Comparison of ENCODE assay signal across 10 mouse cellular contexts in genomic region chr6:54041386-54042043, GRCm38 (mm10). TPM values are rescaled to one million over a fixed set of nuclear protein-coding genes. Genes with fewer than 3 reads are reported as not detected.
A peak's percentile ranks its signal among the peaks of the same experiment; 100 is the strongest.
DNase-seq lines count a peak whose midpoint lies in the region; ATAC-seq and TF ChIP-seq lines count a peak whose summit lies in the region.
"Had no signal": no experiment of that assay in that cellular context is flagged by ENCODE, and none has a peak within 500 bp of the region (broad histone marks: within the 10 kb centered on the region; RNA-seq: fewer than 3 reads in every experiment).

No protein-coding gene starts in this region.

- no peaks in the 10 kb centered on the region for H3K36me3 ChIP-seq in kidney, embryonic 14.5 days (ENCODE audit: control insufficient read depth, insufficient read depth, low read length)
- H3K36me3 ChIP-seq in embryonic facial prominence, embryonic 14.5 days (ENCODE audit: control insufficient read depth, insufficient read depth, low read length) = no peaks in the 10 kb centered on the region
- no peaks in the 10 kb centered on the region for H3K36me3 ChIP-seq in hindbrain, postnatal 0 days (ENCODE audit: insufficient read depth, low read length)
- H3K36me3 ChIP-seq in neural tube, embryonic 13.5 days = no peaks in the 10 kb centered on the region

- no peak overlapping the region for H3K27ac ChIP-seq in kidney, embryonic 14.5 days (ENCODE audit: low read depth, low read length)
- no peak overlapping the region for H3K27ac ChIP-seq in embryonic facial prominence, embryonic 14.5 days (replicated peaks; ENCODE audit: low read depth, low read length)
- H3K27ac ChIP-seq in hindbrain, postnatal 0 days = no peak overlapping the region
- no peak overlapping the region for H3K27ac ChIP-seq in neural tube, embryonic 13.5 days (replicated peaks)

- H3K4me2 ChIP-seq in kidney, embryonic 14.5 days (replicated peaks; ENCODE audit: low read depth, low read length) = peak overlapping the region; percentile 17
- peak overlapping the region; percentile 23 for H3K4me2 ChIP-seq in embryonic facial prominence, embryonic 14.5 days (ENCODE audit: low read depth, low read length)
- H3K4me2 ChIP-seq in hindbrain, postnatal 0 days (ENCODE audit: low read depth, low read length) = peak overlapping the region; percentile 84
- H3K4me2 ChIP-seq in neural tube, embryonic 13.5 days = peak overlapping the region; percentile 78

- TF ChIP-seq CTCF in hindbrain, postnatal 0 days (IDR thresholded peaks at IDR 0.05; ENCODE audit: low read depth) = no peak

- H3K9ac ChIP-seq in kidney, embryonic 14.5 days (ENCODE audit: low read depth, low read length) = no peak overlapping the region
- no peak overlapping the region for H3K9ac ChIP-seq in embryonic facial prominence, embryonic 14.5 days (ENCODE audit: low read depth, low read length)
- H3K9ac ChIP-seq in hindbrain, postnatal 0 days (replicated peaks; ENCODE audit: low read length) = 0 out of 2 replicates have a peak overlapping the region, but pooled peaks have one; percentile 4
- H3K9ac ChIP-seq in neural tube, embryonic 13.5 days = peak overlapping the region; percentile 44; the same call in 1 of the 2 replicates

- H3K9me3 ChIP-seq in kidney, embryonic 14.5 days (ENCODE audit: control insufficient read depth, low read length) = no peaks in the 10 kb centered on the region
- no peaks in the 10 kb centered on the region for H3K9me3 ChIP-seq in embryonic facial prominence, embryonic 14.5 days (ENCODE audit: control insufficient read depth, low read length)
- no peaks in the 10 kb centered on the region for H3K9me3 ChIP-seq in hindbrain, postnatal 0 days (ENCODE audit: low read length)
- no peaks in the 10 kb centered on the region for H3K9me3 ChIP-seq in neural tube, embryonic 13.5 days

- peak overlapping the region; percentile 70; the same call in 1 of the 2 replicates for H3K4me3 ChIP-seq in kidney, embryonic 14.5 days (ENCODE audit: low read length)
- H3K4me3 ChIP-seq in embryonic facial prominence, embryonic 14.5 days (ENCODE audit: low read depth, low read length) = no peak overlapping the region
- peak overlapping the region; percentile 65 for H3K4me3 ChIP-seq in hindbrain, postnatal 0 days (ENCODE audit: low read length)
- peak overlapping the region; percentile 67 for H3K4me3 ChIP-seq in neural tube, embryonic 13.5 days

- DNase-seq in kidney, adult 9 months = no peak
- DNase-seq in embryonic facial prominence, embryonic 14.5 days (ENCODE audit: low spot score) = no peak
- no peak for DNase-seq in hindbrain, postnatal 0 days (ENCODE audit: low spot score)
- no peak for DNase-seq in urinary bladder, adult 2 months (ENCODE audit: low spot score)
- DNase-seq in layer of hippocampus, adult 9-11 months = no peak
- DNase-seq: lung, postnatal 4 days; right cerebral cortex, postnatal 25 days had no signal

- WGBS in kidney, embryonic 14.5 days = 28% methylated on average over 13 of the region's 13 CpGs
- 23% methylated on average over 13 of the region's 13 CpGs for WGBS in embryonic facial prominence, embryonic 14.5 days
- 25% methylated on average over 13 of the region's 13 CpGs for WGBS in hindbrain, postnatal 0 days
- WGBS in neural tube, embryonic 13.5 days = 20% methylated on average over 13 of the region's 13 CpGs

- peaks cover 9% of the 10 kb centered on the region for H3K27me3 ChIP-seq in kidney, embryonic 14.5 days (ENCODE audit: control insufficient read depth, insufficient read depth, low read length)
- H3K27me3 ChIP-seq in embryonic facial prominence, embryonic 14.5 days (replicated peaks; ENCODE audit: control insufficient read depth, insufficient read depth, low read length) = peaks cover 10% of the 10 kb centered on the region
- no peaks in the 10 kb centered on the region for H3K27me3 ChIP-seq in hindbrain, postnatal 0 days (ENCODE audit: insufficient read depth, low read length)
- peaks cover 40% of the 10 kb centered on the region for H3K27me3 ChIP-seq in neural tube, embryonic 13.5 days

- H3K4me1 ChIP-seq in kidney, embryonic 14.5 days (ENCODE audit: control insufficient read depth, insufficient read depth, low read length) = peaks cover 9% of the 10 kb centered on the region; the same call in 1 of the 2 replicates
- H3K4me1 ChIP-seq in embryonic facial prominence, embryonic 14.5 days (ENCODE audit: control insufficient read depth, insufficient read depth, low read length) = 0 out of 2 replicates have a peak, but pooled peaks cover 2% of the 10 kb centered on the region
- H3K4me1 ChIP-seq in hindbrain, postnatal 0 days (ENCODE audit: insufficient read depth, low read length) = peaks cover 4% of the 10 kb centered on the region; the same call in 1 of the 2 replicates
- peaks cover 34% of the 10 kb centered on the region for H3K4me1 ChIP-seq in neural tube, embryonic 13.5 days (replicated peaks)

- ATAC-seq in kidney, embryonic 14.5 days (ENCODE audit: low FRiP score, low TSS enrichment) = no peak
- no peak for ATAC-seq in embryonic facial prominence, embryonic 14.5 days (ENCODE audit: low read depth)
- ATAC-seq in hindbrain, postnatal 0 days = no peak
- ATAC-seq in neural tube, embryonic 13.5 days (ENCODE audit: low read depth) = no peak
- ATAC-seq in monocyte, adult 5-6 weeks (replicated peaks; ENCODE audit: insufficient number of reproducible peaks, low FRiP score, low TSS enrichment, poor library complexity, severe bottlenecking) = no peak

RNA-seq across cellular contexts. Expression of gene Chn2, which starts 2.2 kb away (rescaled TPM):
- polyA plus RNA-seq in kidney, embryonic 14.5 days (2014; fragmentation: Nextera tagmentation; extraction: Ambion mirVana) = 13.3 and 17.3 TPM in 2 replicates
- 15.3 and 19.0 TPM in 2 replicates for polyA plus RNA-seq in embryonic facial prominence, embryonic 14.5 days (2014; fragmentation: Nextera tagmentation; extraction: Ambion mirVana)
- total RNA-seq in hindbrain, postnatal 0 days (2014; rRNA removed) = 35.4 and 43.8 TPM in 2 replicates
- 19.8 and 21.2 TPM in 2 replicates for polyA plus RNA-seq in hindbrain, postnatal 0 days (2015; fragmentation: Nextera tagmentation; extraction: Ambion mirVana)
- polyA plus RNA-seq in neural tube, embryonic 13.5 days (2015; fragmentation: Nextera tagmentation; extraction: Ambion mirVana) = 19.3 and 20.6 TPM in 2 replicates
- 21.5 to 41.1 TPM (median 21.7 TPM) in 3 replicates for total RNA-seq in monocyte, adult 5-6 weeks (2017)
- 17.2 and 22.0 TPM in 2 replicates for polyA plus RNA-seq in urinary bladder, adult 2 months (2012; rRNA removed)

Comparison
In these comparisons a context has a peak if more than half of its experiments do, and no peak if none do; other contexts are left out.
1. H3K4me2 ChIP-seq: peak in every context shown above with its lines; median percentile 84 in hindbrain, postnatal 0 days; 78 in neural tube, embryonic 13.5 days; 23 in embryonic facial prominence, embryonic 14.5 days; 17 in kidney, embryonic 14.5 days.
2. H3K9ac ChIP-seq: peak in hindbrain, postnatal 0 days (single experiment) and neural tube, embryonic 13.5 days (single experiment); none in kidney, embryonic 14.5 days (single experiment) and embryonic facial prominence, embryonic 14.5 days (single experiment).